In genomic region chr9:65692466-65692865, GRCm38 (mm10) we compare ENCODE assay signal across 12 mouse cellular contexts. TPM values are rescaled to one million over a fixed set of nuclear protein-coding genes. Genes with fewer than 3 reads are reported as not detected.
DNase-seq lines count a peak whose midpoint lies in the region; ATAC-seq and TF ChIP-seq lines count a peak whose summit lies in the region.
"Had no signal": no experiment of that assay in that cellular context is flagged by ENCODE, and none has a peak within 500 bp of the region (broad histone marks: within the 10 kb centered on the region; RNA-seq: fewer than 3 reads in every experiment).

No protein-coding gene starts in this region.

- no peak for DNase-seq in heart, embryonic 10.5 days (ENCODE audit: low spot score)
- no peak for DNase-seq in heart, postnatal 4 days
- no peak for DNase-seq in lung, adult 18-20 months
- DNase-seq in forebrain, postnatal 0 days: no peak
- DNase-seq in left cerebral cortex, adult 18-20 months (ENCODE audit: low spot score in 2 of 2): no peak
- no peak for DNase-seq in cerebellum, postnatal 25 days
- DNase-seq: kidney, postnatal 10 days; layer of hippocampus, postnatal 36 days; spleen, adult 18-20 months; thymus, adult 18-20 months had no signal

- no peak overlapping the region for H3K4me2 ChIP-seq in lung, embryonic 15.5 days
- no peak overlapping the region for H3K4me2 ChIP-seq in forebrain, postnatal 0 days (ENCODE audit: low read depth)
- H3K4me2 ChIP-seq in midbrain, embryonic 13.5 days (replicated peaks): no peak overlapping the region

- H3K27ac ChIP-seq in heart, embryonic 10.5 days: peak overlapping the region; percentile 47; the same call in 1 of the 2 replicates
- peak overlapping the region; percentile 41 for H3K27ac ChIP-seq in lung, embryonic 15.5 days
- H3K27ac ChIP-seq in forebrain, postnatal 0 days (ENCODE audit: low read depth, low read length): peak overlapping the region; percentile 1; the same call in 1 of the 2 replicates
- peak overlapping the region; percentile 68; the same call in 1 of the 2 replicates for H3K27ac ChIP-seq in midbrain, embryonic 13.5 days

- H3K4me3 ChIP-seq in heart, embryonic 10.5 days: no peak overlapping the region
- no peak overlapping the region for H3K4me3 ChIP-seq in lung, embryonic 15.5 days
- no peak overlapping the region for H3K4me3 ChIP-seq in forebrain, postnatal 0 days (ENCODE audit: low read depth, low read length)
- H3K4me3 ChIP-seq in midbrain, embryonic 13.5 days (replicated peaks): no peak overlapping the region

- H3K4me1 ChIP-seq in heart, embryonic 10.5 days: peaks cover 19% of the 10 kb centered on the region; the same call in 1 of the 2 replicates
- H3K4me1 ChIP-seq in lung, embryonic 15.5 days: peaks cover 19% of the 10 kb centered on the region
- H3K4me1 ChIP-seq in forebrain, postnatal 0 days (ENCODE audit: insufficient read depth): no peaks in the 10 kb centered on the region
- peaks cover 34% of the 10 kb centered on the region for H3K4me1 ChIP-seq in midbrain, embryonic 13.5 days (replicated peaks)

- TF ChIP-seq CTCF in forebrain, postnatal 0 days (IDR thresholded peaks at IDR 0.05; ENCODE audit: low read depth): no peak

- H3K27me3 ChIP-seq in heart, embryonic 10.5 days (ENCODE audit: insufficient read depth, poor library complexity, severe bottlenecking): no peaks in the 10 kb centered on the region
- H3K27me3 ChIP-seq in lung, embryonic 15.5 days: no peaks in the 10 kb centered on the region
- no peaks in the 10 kb centered on the region for H3K27me3 ChIP-seq in forebrain, postnatal 0 days (ENCODE audit: insufficient read depth, low read length)
- no peaks in the 10 kb centered on the region for H3K27me3 ChIP-seq in midbrain, embryonic 13.5 days

- H3K9me3 ChIP-seq in heart, embryonic 10.5 days: no peaks in the 10 kb centered on the region
- no peaks in the 10 kb centered on the region for H3K9me3 ChIP-seq in lung, embryonic 15.5 days
- no peaks in the 10 kb centered on the region for H3K9me3 ChIP-seq in forebrain, postnatal 0 days (ENCODE audit: low read length)
- no peaks in the 10 kb centered on the region for H3K9me3 ChIP-seq in midbrain, embryonic 13.5 days

- H3K9ac ChIP-seq in lung, embryonic 15.5 days: no peak overlapping the region
- no peak overlapping the region for H3K9ac ChIP-seq in forebrain, postnatal 0 days
- no peak overlapping the region for H3K9ac ChIP-seq in midbrain, embryonic 13.5 days (replicated peaks)

- H3K36me3 ChIP-seq in heart, embryonic 10.5 days: peaks cover 75% of the 10 kb centered on the region
- H3K36me3 ChIP-seq in lung, embryonic 15.5 days: peaks cover 60% of the 10 kb centered on the region
- H3K36me3 ChIP-seq in forebrain, postnatal 0 days (ENCODE audit: insufficient read depth): peaks cover 45% of the 10 kb centered on the region
- peaks cover 78% of the 10 kb centered on the region for H3K36me3 ChIP-seq in midbrain, embryonic 13.5 days

- no peak for ATAC-seq in lung, embryonic 15.5 days (ENCODE audit: borderline replicate concordance, extremely low read depth, low FRiP score, low TSS enrichment)
- no peak for ATAC-seq in forebrain, postnatal 0 days
- peak; percentile 28; the same call in 1 of the 2 replicates for ATAC-seq in midbrain, embryonic 13.5 days

- WGBS in heart, embryonic 10.5 days: 55% methylated on average over 3 of the region's 3 CpGs
- 57% methylated on average over 3 of the region's 3 CpGs for WGBS in lung, embryonic 15.5 days
- WGBS in forebrain, postnatal 0 days: 16% methylated on average over 3 of the region's 3 CpGs
- 1% methylated on average over 3 of the region's 3 CpGs for WGBS in midbrain, embryonic 13.5 days

RNA-seq across cellular contexts. Expression of gene Oaz2, which starts 24.7 kb away (rescaled TPM):
- 268 and 288 TPM in 2 replicates for polyA plus RNA-seq in heart, embryonic 10.5 days (2016; fragmentation: Nextera tagmentation; extraction: Ambion mirVana)
- total RNA-seq in heart, postnatal 4 days (2021): 100 to 1,000 TPM; 213 to 221 TPM
- polyA plus RNA-seq in lung, embryonic 15.5 days (2015; fragmentation: Nextera tagmentation; extraction: Ambion mirVana): 396 and 422 TPM in 2 replicates
- 284 and 301 TPM in 2 replicates for total RNA-seq in forebrain, postnatal 0 days (2014; rRNA removed)
- 374 and 392 TPM in 2 replicates for polyA plus RNA-seq in forebrain, postnatal 0 days (2015; fragmentation: Nextera tagmentation; extraction: Ambion mirVana)
- 333 and 366 TPM in 2 replicates for polyA plus RNA-seq in midbrain, embryonic 13.5 days (2015; fragmentation: Nextera tagmentation; extraction: Ambion mirVana)
- 100 to 1,000 TPM; 241 to 243 TPM for total RNA-seq in left cerebral cortex, adult 18-20 months (2021)

Comparison
In these comparisons a context has a peak if more than half of its experiments do, and no peak if none do; other contexts are left out.
1. H3K27ac ChIP-seq: peak in every context shown above with its lines; median percentile 68 in midbrain, embryonic 13.5 days; 47 in heart, embryonic 10.5 days; 41 in lung, embryonic 15.5 days; 1 in forebrain, postnatal 0 days.